Mouse (Mus musculus) E14TG2a.4 (cell line): ENCODE results near the gene Acad9.
A peak's percentile ranks its signal among the peaks of the same experiment; 100 is the strongest.

Experiments used
- CTCF ChIP-seq: conservative IDR thresholded peaks from 2 replicates; pipeline ENCODE4 v1.5.1; 2014; ENCODE audit warnings: low read length
- NANOG ChIP-seq: IDR thresholded peaks from 2 replicates; pipeline ENCODE4 v1.6.1; 2014; ENCODE audit warnings: borderline replicate concordance, low read length, mixed read lengths
- POU5F1 ChIP-seq: IDR thresholded peaks from 2 replicates; pipeline ENCODE4 v1.6.1; 2014; ENCODE audit warnings: low read length, borderline replicate concordance

- peak; percentile 46 for TF ChIP-seq CTCF
- no peak for TF ChIP-seq NANOG
- TF ChIP-seq POU5F1: no peak
These were observed 71.8 kb downstream of the Acad9 start for GRCm38 (mm10) chr3:36137560-36137959.
